Mouse (Mus musculus) myocyte (in vitro differentiated cells): ENCODE measurements around the gene Swap70. TPM values are rescaled to one million over a fixed set of nuclear protein-coding genes. Genes with fewer than 3 reads are reported as not detected.

ENCODE experiments used
- H3K27me3 ChIP-seq: one replicate; pipeline ENCODE4 v1.6.1; 2011; ENCODE audit not compliant: control insufficient read depth, insufficient read depth, insufficient read length
- H3K36me3 ChIP-seq: one replicate; pipeline ENCODE4 v1.6.1; 2011; ENCODE audit not compliant: control insufficient read depth, insufficient read depth
- H3K4me2 ChIP-seq: one replicate; pipeline ENCODE4 v1.6.1; 2011; ENCODE audit warnings: low read depth, control low read depth
- H3K4me3 ChIP-seq: one replicate; pipeline ENCODE4 v1.5.1; 2011; ENCODE audit warnings: mild to moderate bottlenecking, control low read depth, moderate library complexity
- H3K79me2 ChIP-seq: one replicate; pipeline ENCODE4 v1.6.1; 2011; ENCODE audit not compliant: control insufficient read depth, insufficient read depth
- H3ac ChIP-seq: one replicate; pipeline ENCODE4 v1.6.1; 2011; ENCODE audit not compliant: control insufficient read depth, insufficient read length
- CEBPB ChIP-seq: IDR thresholded peaks from 2 replicates; pipeline ENCODE4 v1.6.1; 2011; ENCODE audit warnings: mild to moderate bottlenecking, moderate library complexity; ENCODE audit not compliant: poor library complexity, insufficient read depth, severe bottlenecking
- E2F4 ChIP-seq: IDR thresholded peaks from one replicate; pipeline ENCODE4 v1.6.1; 2011; ENCODE audit warnings: mild to moderate bottlenecking, control low read depth, moderate library complexity; ENCODE audit not compliant: insufficient read depth
- MAX ChIP-seq: IDR thresholded peaks from one replicate; pipeline ENCODE4 v1.6.1; 2011; ENCODE audit warnings: low read depth, mild to moderate bottlenecking, control low read depth
- MYOD1 ChIP-seq, 3 experiments: IDR thresholded peaks; one replicate each; pipeline ENCODE4 v1.6.1; 2011; ENCODE audit warnings: control low read depth in 2 of 3, low read depth in 2 of 3, mild to moderate bottlenecking in 2 of 3, moderate library complexity in 1 of 3; ENCODE audit not compliant: insufficient read length in 2 of 3, control insufficient read depth in 1 of 3
- MYOG ChIP-seq, 3 experiments: IDR thresholded peaks; one replicate each; pipeline ENCODE4 v1.6.1; 2011; ENCODE audit warnings: control low read depth in 2 of 3, low read depth in 2 of 3, mild to moderate bottlenecking in 2 of 3; ENCODE audit not compliant: insufficient read length in 2 of 3, control insufficient read depth in 1 of 3, insufficient read depth in 1 of 3
- POLR2A ChIP-seq: IDR thresholded peaks from one replicate; pipeline ENCODE4 v1.6.1; 2011; ENCODE audit warnings: low read depth, mild to moderate bottlenecking, control low read depth, moderate library complexity; ENCODE audit not compliant: insufficient read length
- POLR2AphosphoS2 ChIP-seq: IDR thresholded peaks from one replicate; pipeline ENCODE4 v1.6.1; 2011; ENCODE audit warnings: low read depth, control low read depth; ENCODE audit not compliant: insufficient read length
- REST ChIP-seq: IDR thresholded peaks from one replicate; pipeline ENCODE4 v1.6.1; 2011; ENCODE audit warnings: mild to moderate bottlenecking, control low read depth, moderate library complexity; ENCODE audit not compliant: insufficient read depth, insufficient read length
- SRF ChIP-seq: IDR thresholded peaks from one replicate; pipeline ENCODE4 v1.6.1; 2011; ENCODE audit warnings: low read depth; ENCODE audit not compliant: control insufficient read depth, insufficient read length
- TCF12 ChIP-seq: IDR thresholded peaks from one replicate; pipeline ENCODE4 v1.6.1; 2011; ENCODE audit warnings: mild to moderate bottlenecking, control low read depth; ENCODE audit not compliant: poor library complexity, insufficient read depth, severe bottlenecking
- TCF3 ChIP-seq: IDR thresholded peaks from one replicate; pipeline ENCODE4 v1.6.1; 2011; ENCODE audit warnings: low read depth, control low read depth; ENCODE audit not compliant: insufficient read length
- USF1 ChIP-seq: IDR thresholded peaks from one replicate; pipeline ENCODE4 v1.6.1; 2011; ENCODE audit warnings: low read depth, mild to moderate bottlenecking, control low read depth, moderate library complexity
- polyA plus RNA-seq: library from polyadenylated mRNA; unstranded; fragments of >200 nt; fragmentation: generic; extraction: Trizol; gene quantifications from one replicate; pipeline ENCODE4 v1.2.1, GENCODE M21; 2012; ENCODE audit warnings: missing spikeins

Gene Swap70
- polyA plus RNA-seq, 1 experiment, result 11.4 TPM

GRCm38 (mm10) chr7:110315352-110315751 is 93.8 kb downstream of the Swap70 start:
- no peak overlapping the region for H3K4me2 ChIP-seq
- no peaks in the 10 kb centered on the region for H3K79me2 ChIP-seq
- TF ChIP-seq TCF12 (no peak), E2F4 (no peak), SRF (no peak), MYOD1 (IDR thresholded peaks at IDR 0.05; ENCODE audit: control insufficient read depth in 1 of 3, insufficient read length in 2 of 3, low read depth in 2 of 3) (no peak), POLR2A (no peak), CEBPB (no peak), REST (no peak), POLR2AphosphoS2 (no peak), USF1 (no peak), MYOG (IDR thresholded peaks at IDR 0.05; ENCODE audit: control insufficient read depth in 1 of 3, insufficient read depth in 1 of 3, insufficient read length in 2 of 3, low read depth in 2 of 3) (no peak), MAX (no peak), TCF3 (no peak)
- no peak overlapping the region for H3ac ChIP-seq
- no peaks in the 10 kb centered on the region for H3K27me3 ChIP-seq
- H3K4me3 ChIP-seq, result no peak overlapping the region
- H3K36me3 ChIP-seq, result peaks cover 40% of the 10 kb centered on the region

GRCm38 (mm10) chr7:110317412-110317811 is 95.9 kb downstream of the Swap70 start:
- Histone ChIP-seq H3K4me3 (no peak overlapping the region), H3K4me2 (no peak overlapping the region), H3ac (no peak overlapping the region), H3K79me2 (no peaks in the 10 kb centered on the region), H3K27me3 (no peaks in the 10 kb centered on the region), H3K36me3 (peaks cover 27% of the 10 kb centered on the region)
- no peak for TF ChIP-seq SRF
- TF ChIP-seq MAX, result no peak
- TF ChIP-seq MYOD1 (IDR thresholded peaks at IDR 0.05; ENCODE audit: control insufficient read depth in 1 of 3, insufficient read length in 2 of 3, low read depth in 2 of 3), result no peak
- no peak for TF ChIP-seq MYOG (IDR thresholded peaks at IDR 0.05; ENCODE audit: control insufficient read depth in 1 of 3, insufficient read depth in 1 of 3, insufficient read length in 2 of 3, low read depth in 2 of 3)
- TF ChIP-seq POLR2AphosphoS2, result no peak
- no peak for TF ChIP-seq USF1
- no peak for TF ChIP-seq TCF12
- TF ChIP-seq CEBPB, result no peak
- no peak for TF ChIP-seq TCF3
- no peak for TF ChIP-seq REST
- no peak for TF ChIP-seq E2F4
- no peak for TF ChIP-seq POLR2A

- Histone ChIP-seq H3K4me2 (peak overlapping the region; percentile 14), H3K36me3 (peaks cover 27% of the 10 kb centered on the region), H3K79me2 (no peaks in the 10 kb centered on the region), H3K4me3 (no peak overlapping the region), H3ac (no peak overlapping the region), H3K27me3 (no peaks in the 10 kb centered on the region)
- TF ChIP-seq SRF (no peak), MYOG (IDR thresholded peaks at IDR 0.05; ENCODE audit: control insufficient read depth in 1 of 3, insufficient read depth in 1 of 3, insufficient read length in 2 of 3, low read depth in 2 of 3) (peak; percentile 1 to 57 (median 43)), MYOD1 (IDR thresholded peaks at IDR 0.05; ENCODE audit: control insufficient read depth in 1 of 3, insufficient read length in 2 of 3, low read depth in 2 of 3) (peak in 2 of 3 experiments; percentile 67 to 77)
These were observed 97.5 kb downstream of the Swap70 start for GRCm38 (mm10) chr7:110318971-110319519.

- TF ChIP-seq MAX, result no peak
- no peak for TF ChIP-seq TCF12
- no peak for TF ChIP-seq MYOD1 (IDR thresholded peaks at IDR 0.05; ENCODE audit: control insufficient read depth in 1 of 3, insufficient read length in 2 of 3, low read depth in 2 of 3)
- no peak for TF ChIP-seq REST
- no peak for TF ChIP-seq TCF3
- TF ChIP-seq E2F4, result no peak
- no peak for TF ChIP-seq SRF
- TF ChIP-seq USF1, result no peak
- no peak for TF ChIP-seq CEBPB
- no peak for TF ChIP-seq POLR2AphosphoS2
- TF ChIP-seq POLR2A, result no peak
- TF ChIP-seq MYOG (IDR thresholded peaks at IDR 0.05; ENCODE audit: control insufficient read depth in 1 of 3, insufficient read depth in 1 of 3, insufficient read length in 2 of 3, low read depth in 2 of 3), result no peak
- Histone ChIP-seq H3K79me2 (no peaks in the 10 kb centered on the region), H3ac (no peak overlapping the region), H3K4me3 (no peak overlapping the region), H3K36me3 (peaks cover 23% of the 10 kb centered on the region), H3K4me2 (no peak overlapping the region), H3K27me3 (no peaks in the 10 kb centered on the region)
These were observed 99.6 kb downstream of the Swap70 start for GRCm38 (mm10) chr7:110321106-110321505.

GRCm38 (mm10) chr7:110324852-110325251 is 103.3 kb downstream of the Swap70 start:
- no peak overlapping the region for H3ac ChIP-seq
- TF ChIP-seq MAX (no peak), MYOD1 (IDR thresholded peaks at IDR 0.05; ENCODE audit: control insufficient read depth in 1 of 3, insufficient read length in 2 of 3, low read depth in 2 of 3) (no peak), SRF (no peak), TCF12 (no peak), TCF3 (no peak), POLR2AphosphoS2 (no peak), POLR2A (no peak), CEBPB (no peak), USF1 (no peak), MYOG (IDR thresholded peaks at IDR 0.05; ENCODE audit: control insufficient read depth in 1 of 3, insufficient read depth in 1 of 3, insufficient read length in 2 of 3, low read depth in 2 of 3) (no peak), REST (no peak), E2F4 (no peak)
- H3K4me2 ChIP-seq, result no peak overlapping the region

More at GRCm38 (mm10) chr7:110324852-110325251, 103.3 kb downstream of the Swap70 start:
- Histone ChIP-seq H3K27me3 (no peaks in the 10 kb centered on the region), H3K79me2 (no peaks in the 10 kb centered on the region), H3K4me3 (no peak overlapping the region), H3K36me3 (peaks cover 30% of the 10 kb centered on the region)
